Mouse (Mus musculus) hematopoietic stem cell, adult 5-6 weeks (primary cell): Measurements from ENCODE around the gene Tmem254c. TPM values are rescaled to one million over a fixed set of nuclear protein-coding genes. Genes with fewer than 3 reads are reported as not detected.

Experiments used
- total RNA-seq: library from RNA; stranded (forward); fragments of 172-1452, 232-1000 nt; gene quantifications from 2 replicates; pipeline ENCODE4 v1.2.3, GENCODE M21; 2017

The Tmem254c gene
- total RNA-seq, 1 experiment from 2014 or later = 77.4 TPM

Other genes with a start within 250 kb of the Tmem254c start
- 9.8 and 14.7 TPM in 2 replicates for gene Anxa11, start 225.2 kb downstream of the Tmem254c start, total RNA-seq
- not detected in 2 replicates for gene Plac9a, start 164.3 kb downstream of the Tmem254c start, total RNA-seq
- gene Tmem254a, start 139.7 kb downstream of the Tmem254c start, total RNA-seq = 6.5 and 6.6 TPM in 2 replicates
- gene Cphx1, start 129.1 kb downstream of the Tmem254c start, total RNA-seq = not detected in 2 replicates
- gene Duxbl1, start 88.8 kb downstream of the Tmem254c start, total RNA-seq = not detected in 2 replicates
- not detected in 2 replicates for gene Gm9780, start 24.6 kb downstream of the Tmem254c start, total RNA-seq
- not detected in 2 replicates for gene Cphx2, start 14.2 kb upstream of the Tmem254c start, total RNA-seq
- gene Cphx3, start 14.9 kb upstream of the Tmem254c start, total RNA-seq = not detected in 2 replicates
- not detected in 2 replicates for gene Duxbl2, start 51.0 kb upstream of the Tmem254c start, total RNA-seq
- not detected in 2 replicates for gene Plac9b, start 115.1 kb upstream of the Tmem254c start, total RNA-seq
- 15.4 and 18.9 TPM in 2 replicates for gene Tmem254b, start 139.7 kb upstream of the Tmem254c start, total RNA-seq
- gene Duxbl3, start 190.6 kb upstream of the Tmem254c start, total RNA-seq = not detected in 2 replicates